Mouse (Mus musculus): ENCODE data around the gene Slc7a15. TPM values are rescaled to one million over a fixed set of nuclear protein-coding genes. Genes with fewer than 3 reads are reported as not detected.
A peak's percentile ranks its signal among the peaks of the same experiment; 100 is the strongest.

Gene Slc7a15
- polyA plus RNA-seq, 1 experiment from 2014 or later, result 0.14 TPM

DNA sequence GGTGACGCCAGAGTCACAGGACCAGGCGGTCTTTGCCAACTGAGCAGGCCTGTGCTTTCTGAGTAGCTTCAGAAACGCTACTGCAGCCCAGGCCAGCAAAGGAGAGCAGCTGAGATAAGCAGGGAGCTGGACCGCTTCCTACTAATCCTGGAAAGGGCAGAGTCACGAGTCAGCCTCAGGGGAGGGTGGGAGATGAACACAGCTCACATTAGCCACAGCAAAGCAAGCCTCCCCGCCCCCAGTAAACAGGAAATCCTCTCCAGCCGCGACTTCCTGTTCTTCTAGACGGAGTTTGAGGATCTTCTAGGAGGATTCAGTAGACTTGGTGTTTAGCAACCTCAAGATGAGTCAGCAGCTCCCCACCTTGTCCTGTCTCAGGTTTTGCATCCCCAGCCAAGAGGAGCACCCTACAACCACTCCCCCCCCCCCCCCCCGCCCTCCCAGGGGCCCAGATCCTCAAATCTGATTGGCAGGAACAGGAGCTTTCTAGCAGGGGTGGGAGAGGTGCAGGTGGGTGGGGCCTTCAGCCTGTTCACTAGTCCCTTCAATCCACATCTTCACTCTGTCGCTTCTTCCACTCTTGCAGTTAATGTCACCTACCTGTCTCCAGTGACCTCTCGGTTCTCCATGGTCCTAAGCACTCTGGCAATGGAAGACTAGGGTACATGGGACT is 77.4 kb downstream of the Slc7a15 start:
- Histone ChIP-seq H3K27ac (no peak overlapping the region), H3K4me3 (replicated peaks) (no peak overlapping the region), H3K27me3 (replicated peaks) (no peaks in the 10 kb centered on the region), H3K9ac (no peak overlapping the region), H3K36me3 (no peaks in the 10 kb centered on the region), H3K4me2 (replicated peaks) (no peak overlapping the region), H3K4me1 (replicated peaks) (0 out of 2 replicates have a peak, but pooled peaks cover 3% of the 10 kb centered on the region), H3K9me3 (no peaks in the 10 kb centered on the region)
- peak; percentile 68 for ATAC-seq
- 33% methylated on average over 11 of the region's 12 CpGs for WGBS

DNA sequence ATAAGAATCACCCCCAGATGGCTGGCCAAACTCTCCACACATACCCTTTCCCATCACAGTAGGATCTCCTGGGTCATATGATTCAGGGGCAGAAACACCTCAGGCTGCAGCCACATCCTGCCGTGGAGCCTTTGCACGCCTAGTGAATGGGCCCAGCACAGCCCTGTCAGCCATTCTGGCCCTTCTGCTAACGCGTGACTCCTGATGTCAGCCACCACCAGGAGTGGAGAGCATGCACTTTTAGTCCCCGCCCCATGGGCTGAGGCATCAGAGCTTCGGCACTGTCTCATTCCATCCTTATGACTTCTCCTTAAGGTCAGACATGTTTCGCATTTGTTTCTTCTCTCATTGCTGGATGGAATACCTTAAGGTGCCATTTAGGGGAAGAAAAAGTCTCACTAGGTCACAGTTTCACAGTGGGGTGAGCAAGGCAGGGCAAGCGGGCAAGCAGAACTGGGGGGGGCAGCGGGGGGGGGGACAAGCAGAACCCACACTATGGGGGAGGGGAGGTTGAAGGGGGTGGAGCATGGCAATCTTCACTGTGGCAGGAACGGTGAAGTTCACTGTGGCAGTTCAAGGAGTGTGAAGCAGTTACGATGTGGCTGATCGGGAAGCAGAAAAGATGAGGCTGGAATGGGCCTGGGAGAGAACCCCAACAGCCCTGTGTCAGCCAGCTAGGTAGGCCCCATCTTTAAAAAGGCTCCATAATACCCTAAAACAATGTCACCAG is 79.3 kb downstream of the Slc7a15 start:
- Histone ChIP-seq H3K4me1 (replicated peaks) (0 out of 2 replicates have a peak, but pooled peaks cover 3% of the 10 kb centered on the region), H3K4me3 (replicated peaks) (no peak overlapping the region), H3K9ac (no peak overlapping the region), H3K4me2 (replicated peaks) (no peak overlapping the region), H3K36me3 (no peaks in the 10 kb centered on the region), H3K27me3 (replicated peaks) (no peaks in the 10 kb centered on the region), H3K9me3 (no peaks in the 10 kb centered on the region), H3K27ac (no peak overlapping the region)
- WGBS, result 67% methylated on average over 11 of the region's 12 CpGs
- ATAC-seq, result no peak

DNA sequence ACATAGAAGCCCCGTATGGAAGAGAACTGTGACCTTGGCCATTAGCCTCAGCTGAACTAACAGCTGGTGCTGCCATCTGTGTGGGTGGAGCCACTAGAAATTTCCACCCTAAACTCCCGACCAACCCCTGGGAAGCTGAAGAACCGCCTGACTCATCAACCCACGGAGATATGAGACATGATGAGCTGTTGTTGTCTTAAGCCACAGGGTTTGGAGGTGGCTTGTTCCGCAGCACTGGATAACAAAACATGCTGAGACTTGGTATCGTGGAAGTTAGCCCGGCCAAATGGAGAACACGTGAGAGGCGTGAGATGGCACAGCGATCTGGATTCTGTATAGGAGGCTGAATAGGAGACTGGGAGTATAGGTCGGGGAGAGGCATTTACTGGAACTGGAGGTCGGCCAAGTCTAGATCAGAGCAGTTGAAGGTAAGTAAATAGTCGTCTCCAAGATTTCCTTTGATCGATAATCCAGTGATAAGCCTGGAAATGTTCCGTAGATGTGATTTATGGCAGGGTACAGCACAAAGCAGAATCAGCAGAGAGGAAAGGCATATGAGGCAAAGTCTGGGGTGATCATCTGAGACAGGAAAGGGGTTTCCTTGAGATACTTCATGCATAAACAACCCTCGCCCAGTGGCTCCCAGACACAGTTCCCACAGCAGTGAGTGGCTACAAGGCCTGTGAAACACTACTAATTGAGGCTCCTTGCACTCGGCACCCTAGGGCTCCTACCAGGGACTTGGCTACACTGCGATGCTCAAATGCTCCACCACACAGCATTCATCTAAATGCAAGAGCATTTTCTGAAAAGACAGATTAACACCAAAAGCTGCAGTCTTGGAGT is 87.6 kb downstream of the Slc7a15 start:
- H3K36me3 ChIP-seq, result no peaks in the 10 kb centered on the region
- peak overlapping the region; percentile 71 for H3K27ac ChIP-seq
- H3K9me3 ChIP-seq, result no peaks in the 10 kb centered on the region
- no peak overlapping the region for H3K4me3 ChIP-seq (replicated peaks)
- no peak overlapping the region for H3K9ac ChIP-seq
- WGBS, result 49% methylated on average over 18 of the region's 18 CpGs
- H3K4me2 ChIP-seq (replicated peaks), result peak overlapping the region; percentile 37
- ATAC-seq, result peak; percentile 86
- peaks cover 12% of the 10 kb centered on the region for H3K4me1 ChIP-seq (replicated peaks)
- H3K27me3 ChIP-seq (replicated peaks), result no peaks in the 10 kb centered on the region

DNA sequence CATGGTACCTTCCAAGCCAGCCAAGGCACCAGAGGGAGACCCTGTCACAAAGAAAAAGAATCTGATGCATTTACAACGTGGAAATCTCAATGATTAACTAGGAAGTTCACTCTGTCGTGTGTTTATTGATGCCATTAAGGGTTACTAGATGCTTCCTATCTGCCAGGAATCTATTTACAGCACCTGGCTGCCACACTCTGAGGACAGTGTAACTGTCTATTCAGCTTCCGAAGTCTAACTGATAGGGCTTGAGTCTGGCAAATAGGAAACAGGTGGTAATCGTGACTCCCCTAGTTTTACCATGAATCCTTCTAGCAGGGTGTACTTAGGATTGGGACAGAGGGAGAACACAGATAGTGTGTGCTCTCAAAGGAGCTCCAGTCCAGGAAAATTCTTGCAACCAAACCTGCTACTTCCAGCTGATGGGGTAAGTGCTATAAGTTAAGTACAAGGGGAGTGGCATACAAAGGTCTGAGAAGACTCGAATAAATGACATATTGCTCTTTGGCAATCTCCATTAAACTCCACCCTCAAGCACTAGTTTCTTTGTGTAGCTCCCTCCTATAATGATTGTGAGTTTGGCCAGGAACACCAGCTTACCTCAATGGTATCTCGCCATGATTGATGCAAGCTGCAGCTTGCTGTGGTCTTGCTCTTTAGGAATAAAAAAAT is 88.4 kb downstream of the Slc7a15 start:
- peak; percentile 71 for ATAC-seq
- Histone ChIP-seq H3K4me2 (replicated peaks) (peak overlapping the region; percentile 37), H3K9me3 (no peaks in the 10 kb centered on the region), H3K27me3 (replicated peaks) (no peaks in the 10 kb centered on the region), H3K9ac (no peak overlapping the region), H3K4me1 (replicated peaks) (peaks cover 12% of the 10 kb centered on the region), H3K36me3 (no peaks in the 10 kb centered on the region), H3K4me3 (replicated peaks) (no peak overlapping the region), H3K27ac (peak overlapping the region; percentile 71)
- WGBS, result 51% methylated on average over 6 of the region's 6 CpGs

DNA sequence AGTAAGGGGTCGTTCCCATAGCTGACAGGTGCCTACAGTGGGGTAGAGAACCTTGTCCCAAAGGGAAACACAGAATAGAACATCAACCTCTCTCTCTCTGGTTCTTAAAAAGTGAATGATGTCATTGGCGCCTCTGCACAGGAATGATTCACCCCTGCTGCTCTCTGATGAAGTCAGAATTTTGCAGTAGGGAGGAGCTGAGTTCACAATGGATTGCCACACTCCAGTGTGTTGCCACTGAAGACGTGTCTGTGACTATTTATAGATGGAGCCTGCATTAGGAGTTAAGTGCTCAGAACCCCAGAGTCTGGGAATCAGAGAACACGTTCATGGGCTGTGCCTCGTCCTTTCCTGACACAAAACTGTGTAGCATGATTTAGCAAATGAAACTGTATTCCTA is 89.2 kb downstream of the Slc7a15 start:
- Histone ChIP-seq H3K4me1 (replicated peaks) (peaks cover 12% of the 10 kb centered on the region), H3K27ac (no peak overlapping the region), H3K27me3 (replicated peaks) (no peaks in the 10 kb centered on the region), H3K4me3 (replicated peaks) (no peak overlapping the region), H3K36me3 (no peaks in the 10 kb centered on the region), H3K9ac (no peak overlapping the region), H3K9me3 (no peaks in the 10 kb centered on the region), H3K4me2 (replicated peaks) (no peak overlapping the region)
- no peak for ATAC-seq
- WGBS, result 49% methylated on average over 5 of the region's 5 CpGs

DNA sequence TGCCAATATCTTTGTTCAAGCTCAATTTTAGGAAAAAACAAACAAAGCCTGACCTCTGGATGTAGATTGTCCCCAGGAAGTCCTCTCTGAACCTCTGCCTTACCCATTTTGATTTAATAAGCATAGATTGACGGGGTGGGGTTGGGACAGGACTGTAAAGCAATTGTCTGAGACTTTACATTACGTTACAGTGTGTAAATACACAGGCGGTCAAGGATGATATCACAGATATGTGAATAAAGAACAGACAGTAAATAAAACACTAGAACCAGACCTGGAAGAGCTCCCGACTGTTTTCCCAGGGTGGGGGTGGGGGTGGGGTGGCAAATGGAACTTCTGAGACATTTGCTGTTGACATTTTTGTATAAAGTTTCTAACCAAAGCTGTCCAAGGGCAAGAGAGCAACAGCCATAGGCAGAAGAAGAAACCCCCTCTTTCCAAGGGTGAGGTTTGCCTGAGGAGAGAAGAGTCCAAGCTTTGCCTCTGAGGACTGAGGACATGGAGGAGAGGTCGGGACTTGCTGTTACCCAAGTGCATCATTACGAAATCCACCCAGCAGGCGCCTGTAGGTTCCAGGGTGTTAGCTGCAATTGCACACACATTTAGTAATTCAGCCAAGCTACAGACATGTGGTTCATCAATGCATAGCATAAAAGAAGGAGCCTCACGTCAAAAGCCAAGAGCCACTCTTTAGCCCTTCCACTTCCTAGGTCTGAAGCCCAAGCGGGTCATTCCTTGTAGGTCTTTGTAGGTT is 91.7 kb downstream of the Slc7a15 start:
- Histone ChIP-seq H3K4me1 (replicated peaks) (peaks cover 12% of the 10 kb centered on the region), H3K27ac (no peak overlapping the region), H3K4me3 (replicated peaks) (no peak overlapping the region), H3K4me2 (replicated peaks) (no peak overlapping the region), H3K9me3 (no peaks in the 10 kb centered on the region), H3K36me3 (no peaks in the 10 kb centered on the region), H3K9ac (no peak overlapping the region), H3K27me3 (replicated peaks) (no peaks in the 10 kb centered on the region)
- WGBS, result 54% methylated on average over 9 of the region's 9 CpGs
- ATAC-seq, result no peak

DNA sequence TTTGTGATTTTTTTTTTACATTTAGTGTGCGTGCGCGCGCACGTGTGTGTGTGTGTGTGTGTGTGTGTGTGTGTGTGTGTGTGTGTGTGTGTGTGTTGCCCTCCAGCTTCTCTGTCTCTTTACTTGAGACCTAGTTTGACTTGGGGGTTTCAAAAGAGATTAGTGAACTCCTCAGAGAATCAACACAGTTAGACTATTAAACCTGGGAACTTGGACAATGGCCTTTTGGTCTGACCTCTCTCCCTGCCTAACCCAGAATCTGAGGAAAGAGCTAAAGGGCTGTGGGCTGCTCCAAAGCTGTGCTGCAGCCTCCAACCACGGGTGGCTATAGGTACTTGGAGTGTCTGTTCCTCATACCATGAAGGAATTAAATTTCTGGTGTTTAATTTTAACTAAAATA is 94.7 kb downstream of the Slc7a15 start:
- ATAC-seq, result no peak
- H3K27me3 ChIP-seq (replicated peaks), result no peaks in the 10 kb centered on the region
- H3K4me1 ChIP-seq (replicated peaks), result peaks cover 15% of the 10 kb centered on the region; the same call in 1 of the 2 replicates
- no peaks in the 10 kb centered on the region for H3K36me3 ChIP-seq
- H3K9ac ChIP-seq, result no peak overlapping the region
- H3K27ac ChIP-seq, result no peak overlapping the region
- 80% methylated on average over 6 of the region's 6 CpGs for WGBS
- no peak overlapping the region for H3K4me3 ChIP-seq (replicated peaks)
- H3K9me3 ChIP-seq, result no peaks in the 10 kb centered on the region
- H3K4me2 ChIP-seq (replicated peaks), result no peak overlapping the region

DNA sequence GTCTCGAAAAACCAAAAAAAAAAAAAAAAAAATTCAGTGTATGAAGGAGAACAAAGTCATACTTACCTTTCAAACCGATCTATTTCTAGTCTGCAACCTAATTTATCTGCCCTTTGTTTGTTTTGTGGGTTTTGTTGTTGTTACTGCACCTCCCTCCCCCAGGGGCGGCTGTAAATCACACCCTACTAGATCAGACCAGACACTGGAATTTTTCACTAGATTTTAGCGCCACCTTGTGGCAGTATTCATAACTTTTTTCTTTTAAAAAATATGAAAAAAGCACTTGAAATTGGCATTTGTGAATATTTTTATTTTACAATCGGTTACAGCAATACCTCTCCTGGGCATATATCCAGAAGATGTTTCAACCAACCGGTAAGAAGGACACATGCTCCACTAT is 96.3 kb downstream of the Slc7a15 start:
- ATAC-seq, result no peak
- Histone ChIP-seq H3K27me3 (replicated peaks) (no peaks in the 10 kb centered on the region), H3K9ac (no peak overlapping the region), H3K4me2 (replicated peaks) (no peak overlapping the region), H3K4me1 (replicated peaks) (peaks cover 21% of the 10 kb centered on the region; the same call in 1 of the 2 replicates), H3K4me3 (replicated peaks) (no peak overlapping the region), H3K27ac (no peak overlapping the region), H3K36me3 (no peaks in the 10 kb centered on the region), H3K9me3 (no peaks in the 10 kb centered on the region)
- WGBS, result 14% methylated on average over 6 of the region's 6 CpGs

DNA sequence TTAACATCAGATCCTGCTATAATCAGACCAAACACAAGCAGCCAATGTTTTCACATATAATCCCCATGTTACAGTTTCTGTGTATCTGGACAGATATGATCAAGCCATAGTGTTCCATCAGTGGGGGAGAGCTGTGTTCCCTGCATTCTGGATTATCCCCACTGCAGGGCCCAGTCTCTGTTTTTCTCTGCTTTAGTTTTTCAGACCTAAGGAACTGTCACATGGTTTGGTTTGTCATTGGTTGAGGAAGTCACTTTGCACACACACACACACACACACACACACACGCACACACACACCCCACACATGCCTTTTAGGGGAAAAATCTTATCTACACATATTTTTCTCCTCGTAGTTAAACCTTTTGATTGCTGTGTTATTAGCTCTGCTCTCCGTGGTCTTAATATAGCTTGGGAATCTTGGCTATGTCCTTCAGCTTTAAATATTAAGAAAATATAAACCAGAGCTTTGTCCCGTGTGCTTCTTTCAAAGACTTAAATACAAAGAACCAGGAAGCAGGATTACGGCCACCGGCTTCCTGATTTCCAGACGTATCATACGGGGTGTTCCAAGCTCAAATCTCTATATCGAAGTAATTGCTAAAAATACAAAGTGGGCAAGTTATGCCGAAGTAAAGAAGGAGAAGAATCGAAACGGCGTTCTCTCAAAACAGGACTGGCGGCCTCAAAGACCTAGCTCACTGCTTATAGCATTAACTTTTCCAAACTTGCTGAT is 97.1 kb downstream of the Slc7a15 start:
- H3K4me2 ChIP-seq (replicated peaks), result no peak overlapping the region
- H3K4me3 ChIP-seq (replicated peaks), result no peak overlapping the region
- peaks cover 21% of the 10 kb centered on the region; the same call in 1 of the 2 replicates for H3K4me1 ChIP-seq (replicated peaks)
- no peak overlapping the region for H3K27ac ChIP-seq
- no peak for ATAC-seq
- 70% methylated on average over 14 of the region's 14 CpGs for WGBS
- no peaks in the 10 kb centered on the region for H3K36me3 ChIP-seq
- no peaks in the 10 kb centered on the region for H3K9me3 ChIP-seq
- H3K9ac ChIP-seq, result no peak overlapping the region
- no peaks in the 10 kb centered on the region for H3K27me3 ChIP-seq (replicated peaks)

DNA sequence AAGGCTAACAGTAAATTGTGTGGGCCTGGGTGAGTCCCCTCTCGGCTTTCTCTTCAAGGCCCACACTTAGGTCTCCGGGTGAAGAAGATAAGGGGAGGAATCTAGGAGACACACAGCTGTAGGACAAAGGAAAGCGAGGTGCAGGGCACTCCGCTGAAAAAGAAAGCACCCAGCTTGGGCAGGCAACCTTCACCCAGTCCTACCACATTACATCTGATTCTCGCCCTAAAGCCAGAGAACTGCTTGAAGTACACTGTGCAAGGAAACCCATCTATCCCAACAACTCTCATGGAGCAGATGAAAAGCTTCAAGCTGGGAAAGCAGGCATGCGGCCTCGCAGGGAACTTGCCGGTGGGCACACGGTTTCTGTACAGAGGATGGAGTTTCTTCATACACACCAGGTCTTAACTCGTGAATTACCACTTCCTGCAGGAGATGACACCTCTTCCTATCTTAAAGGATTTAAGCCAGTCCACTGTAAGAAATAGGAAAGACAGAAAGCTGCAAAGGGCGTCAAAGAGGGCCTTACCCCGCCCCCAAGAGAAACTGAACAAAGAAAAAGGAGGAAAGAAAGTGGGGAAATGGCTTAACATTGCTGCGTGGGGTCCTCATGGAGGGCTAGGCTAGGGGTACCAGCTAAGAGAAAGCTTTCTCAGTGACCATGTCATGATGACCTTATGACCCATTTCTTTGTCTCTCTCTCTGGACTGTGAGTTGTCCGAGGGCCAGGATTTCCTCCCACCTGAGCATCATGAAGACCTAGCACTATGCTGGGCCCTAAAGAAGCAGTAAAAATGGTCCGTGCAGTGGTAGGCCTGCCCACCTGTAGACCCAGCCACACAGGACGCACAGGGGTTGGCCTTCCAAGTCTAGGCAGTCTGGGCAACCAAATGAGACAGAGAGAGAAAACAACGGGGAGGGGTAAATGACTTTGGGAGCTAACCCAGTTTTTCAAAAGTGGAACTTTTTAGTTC is 98.0 kb downstream of the Slc7a15 start:
- peak overlapping the region; percentile 99 for H3K27ac ChIP-seq
- H3K27me3 ChIP-seq (replicated peaks), result no peaks in the 10 kb centered on the region
- no peaks in the 10 kb centered on the region for H3K36me3 ChIP-seq
- H3K9me3 ChIP-seq, result no peaks in the 10 kb centered on the region
- 56% methylated on average over 17 of the region's 17 CpGs for WGBS
- peak overlapping the region; percentile 75 for H3K4me2 ChIP-seq (replicated peaks)
- peak overlapping the region; percentile 77; the same call in 1 of the 2 replicates for H3K9ac ChIP-seq
- H3K4me3 ChIP-seq (replicated peaks), result peak overlapping the region; percentile 94
- ATAC-seq, result no peak
- peaks cover 30% of the 10 kb centered on the region for H3K4me1 ChIP-seq (replicated peaks)
